13 mouse cellular contexts compared by ENCODE assay signal in genomic region chr12:31818051-31818461, GRCm38 (mm10).
DNase-seq lines count a peak whose midpoint lies in the region; TF ChIP-seq lines count a peak whose summit lies in the region.
"Had no signal": no experiment of that assay in that cellular context is flagged by ENCODE, and none has a peak within 500 bp of the region (broad histone marks: within the 10 kb centered on the region; RNA-seq: fewer than 3 reads in every experiment).

No protein-coding gene starts in this region.

- H3K4me3 ChIP-seq in gastrocnemius, adult 2 months = no peak overlapping the region
- H3K4me3 ChIP-seq: forebrain, embryonic 13.5 days had no signal

- H3K27ac ChIP-seq in gastrocnemius, adult 2 months = no peak overlapping the region; the same call in 1 of the 2 replicates
- H3K27ac ChIP-seq: forebrain, embryonic 13.5 days had no signal

- peak; percentile 19 for DNase-seq in gastrocnemius, adult 18-20 months (ENCODE audit: low spot score)
- DNase-seq in gastrocnemius, adult 2 months = no peak
- DNase-seq in retina, postnatal 1 day = peak; percentile 18
- no peak for DNase-seq in retina, embryonic 14.5 days (ENCODE audit: low spot score)
- DNase-seq in cerebellum, adult 9-11 months = peak; percentile 84
- no peak for DNase-seq in thymus, postnatal 10 days (ENCODE audit: low spot score in 2 of 2)
- no peak for DNase-seq in spleen, adult 18-20 months
- no peak for DNase-seq in thymus, postnatal 0 days (ENCODE audit: low spot score)
- DNase-seq: embryo, embryonic 11 days; kidney, adult 8-10 months; layer of hippocampus, adult 9-11 months; lung, postnatal 10 days had no signal

- TF ChIP-seq CTCF in gastrocnemius, adult 2 months (IDR thresholded peaks at IDR 0.05) = no peak

- intact Hi-C loops in gastrocnemius, adult 2 months (cut with DNase I) = no loop called here

Comparison
In these comparisons a context has a peak if more than half of its experiments do, and no peak if none do; other contexts are left out.
1. DNase-seq: peak in gastrocnemius, adult 18-20 months (single experiment), retina, postnatal 1 day (single experiment) and cerebellum, adult 9-11 months (single experiment); none in gastrocnemius, adult 2 months (single experiment), retina, embryonic 14.5 days (single experiment), thymus, postnatal 10 days (0 of 2), spleen, adult 18-20 months (0 of 2) and thymus, postnatal 0 days (single experiment).